Mouse (Mus musculus): ENCODE measurements at regions not wholly inside any gene's neighbourhood (a gene's known extent, or its start where the extent isn't known, plus 50 kb on each side); places are given as distances from the start of the nearest gene placed in this dataset.

DNA sequence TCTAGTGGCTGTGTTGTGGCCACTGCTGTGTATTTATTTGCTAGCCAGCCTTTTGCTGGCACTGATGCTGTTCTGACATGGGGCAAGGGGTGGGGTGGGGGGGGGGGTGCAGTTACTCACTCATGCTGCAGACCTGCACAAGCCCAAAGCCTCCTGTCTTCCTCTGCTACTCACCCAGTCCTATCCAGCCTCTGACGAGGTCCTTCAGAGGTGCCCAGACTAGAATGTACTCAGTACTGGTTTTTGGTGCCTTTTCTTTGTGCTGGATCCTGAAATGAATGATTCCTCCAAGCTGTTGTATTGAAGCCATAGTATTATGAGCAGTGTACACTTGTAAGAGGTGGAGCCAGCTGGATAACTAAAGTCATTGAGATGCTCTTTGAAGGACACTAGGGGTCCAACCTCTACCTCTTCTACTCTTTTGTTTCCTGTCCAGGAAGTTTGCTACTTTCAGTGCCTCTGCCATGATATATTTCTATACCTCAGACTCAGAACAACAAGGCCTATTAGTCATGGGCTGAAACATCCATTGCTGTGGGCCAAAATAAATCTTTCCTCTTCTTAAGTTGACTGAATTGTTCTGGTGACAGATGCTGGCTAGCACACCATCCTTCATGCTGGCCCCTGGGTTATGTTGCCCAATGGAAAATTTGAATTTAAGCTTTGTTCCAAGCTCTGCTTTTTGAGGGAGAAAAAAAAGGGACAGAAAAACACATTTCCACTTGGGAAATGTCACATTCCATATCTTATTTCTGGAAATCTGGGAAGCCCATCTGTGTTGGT, 128.1 kb upstream of the Gas1 start:
- no peaks in the 10 kb centered on the region for H3K36me3 ChIP-seq (ENCODE audit: insufficient read depth, low read length)
- no peak overlapping the region for H3K9ac ChIP-seq (ENCODE audit: low read depth, low read length)
- no peaks in the 10 kb centered on the region for H3K9me3 ChIP-seq (replicated peaks; ENCODE audit: low read length)
- peaks cover 3% of the 10 kb centered on the region; the same call in 1 of the 2 replicates for H3K4me1 ChIP-seq (replicated peaks; ENCODE audit: insufficient read depth, low read length)
- no peak overlapping the region for H3K4me3 ChIP-seq (replicated peaks; ENCODE audit: low read depth, low read length)
- DNase-seq (ENCODE audit: low spot score) (no peak), ATAC-seq (replicated peaks; ENCODE audit: low FRiP score, low read depth) (no peak)
- no peaks in the 10 kb centered on the region for H3K27me3 ChIP-seq (ENCODE audit: insufficient read depth, low read length)
- no peak overlapping the region for H3K27ac ChIP-seq
- no peak overlapping the region for H3K4me2 ChIP-seq (ENCODE audit: low read length)
- TF ChIP-seq CTCF (IDR thresholded peaks at IDR 0.05; ENCODE audit: low read depth): no peak
- 74% methylated on average over 1 of the region's 1 CpGs for WGBS

DNA sequence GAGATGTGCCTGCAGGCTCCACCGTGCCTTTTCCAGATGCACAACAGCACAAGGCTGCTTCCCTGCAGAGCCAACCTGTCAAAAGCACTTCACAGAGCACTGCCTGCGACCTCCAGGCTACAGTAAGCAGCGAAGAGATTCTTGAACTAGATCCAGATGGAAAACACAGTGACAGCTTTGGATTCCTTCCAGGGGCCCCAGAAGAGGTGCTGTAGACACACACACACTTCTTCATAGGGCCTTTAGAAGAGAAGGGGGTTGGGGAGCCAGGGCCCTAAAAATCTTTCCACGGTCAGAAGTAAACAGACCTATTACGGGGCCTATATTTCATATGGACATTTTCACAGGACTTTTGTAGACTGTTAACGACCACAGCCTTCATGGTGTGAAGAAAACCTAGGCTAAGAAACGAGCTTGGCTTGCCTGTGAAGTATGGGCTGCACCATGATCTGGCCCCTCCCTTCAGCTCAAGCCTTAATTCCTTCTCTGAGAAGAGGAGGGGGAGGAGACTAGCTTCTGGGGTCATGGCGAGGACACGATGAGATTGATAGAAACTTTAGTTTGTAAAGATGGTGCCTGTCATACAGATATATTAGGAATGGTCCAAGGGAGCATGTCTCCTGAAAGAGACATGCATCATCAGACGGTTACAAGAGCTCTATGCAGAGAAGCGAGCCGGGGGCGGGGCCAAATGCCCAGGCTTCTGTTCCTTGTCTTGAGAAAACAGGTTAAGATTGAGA, 131.1 kb upstream of the Gas1 start:
- peak; percentile 74; the same call in 1 of the 2 replicates for ATAC-seq (replicated peaks; ENCODE audit: low FRiP score, low read depth)
- peaks cover 3% of the 10 kb centered on the region; the same call in 1 of the 2 replicates for H3K4me1 ChIP-seq (replicated peaks; ENCODE audit: insufficient read depth, low read length)

DNA sequence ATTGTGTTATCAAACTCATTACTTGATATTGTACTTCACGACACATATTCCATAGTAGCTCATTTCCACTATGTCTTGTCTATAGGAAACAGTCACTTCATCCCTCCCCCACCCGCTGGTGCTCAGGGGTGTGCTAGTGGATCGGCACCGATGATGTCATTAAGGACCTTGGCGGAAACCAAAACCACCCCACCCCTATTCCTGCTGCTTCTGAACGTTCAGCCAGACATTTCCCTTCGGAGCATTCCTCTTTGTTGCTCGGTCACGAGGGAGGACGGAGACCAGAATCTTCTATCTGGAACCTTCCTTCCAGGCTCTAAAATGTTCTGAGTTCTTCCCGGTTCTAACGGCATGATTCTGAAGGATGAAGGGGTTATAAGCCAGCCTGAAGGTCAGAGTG, 132.3 kb upstream of the Gas1 start:
- TF ChIP-seq CTCF (IDR thresholded peaks at IDR 0.05; ENCODE audit: low read depth): no peak
- Histone ChIP-seq H3K36me3 (ENCODE audit: insufficient read depth, low read length) (no peaks in the 10 kb centered on the region), H3K9me3 (replicated peaks; ENCODE audit: low read length) (no peaks in the 10 kb centered on the region), H3K27me3 (ENCODE audit: insufficient read depth, low read length) (no peaks in the 10 kb centered on the region), H3K4me2 (ENCODE audit: low read length) (no peak overlapping the region), H3K27ac (no peak overlapping the region), H3K9ac (ENCODE audit: low read depth, low read length) (no peak overlapping the region), H3K4me3 (replicated peaks; ENCODE audit: low read depth, low read length) (no peak overlapping the region), H3K4me1 (replicated peaks; ENCODE audit: insufficient read depth, low read length) (peaks cover 3% of the 10 kb centered on the region; the same call in 1 of the 2 replicates)
- no peak for DNase-seq (ENCODE audit: low spot score)
- 89% methylated on average over 12 of the region's 12 CpGs for WGBS
- ATAC-seq (replicated peaks; ENCODE audit: low FRiP score, low read depth): no peak

More for the DNA sequence above, 131.1 kb upstream of the Gas1 start:
- no peaks in the 10 kb centered on the region for H3K36me3 ChIP-seq (ENCODE audit: insufficient read depth, low read length)
- H3K4me2 ChIP-seq (ENCODE audit: low read length): no peak overlapping the region
- H3K27me3 ChIP-seq (ENCODE audit: insufficient read depth, low read length): no peaks in the 10 kb centered on the region
- 31% methylated on average over 13 of the region's 13 CpGs for WGBS
- peak; percentile 89 for DNase-seq (ENCODE audit: low spot score)
- H3K9me3 ChIP-seq (replicated peaks; ENCODE audit: low read length): no peaks in the 10 kb centered on the region
- no peak overlapping the region for H3K9ac ChIP-seq (ENCODE audit: low read depth, low read length)
- peak overlapping the region; percentile 61; the same call in 1 of the 2 replicates for H3K27ac ChIP-seq
- no peak overlapping the region for H3K4me3 ChIP-seq (replicated peaks; ENCODE audit: low read depth, low read length)
- TF ChIP-seq CTCF (IDR thresholded peaks at IDR 0.05; ENCODE audit: low read depth): no peak

DNA sequence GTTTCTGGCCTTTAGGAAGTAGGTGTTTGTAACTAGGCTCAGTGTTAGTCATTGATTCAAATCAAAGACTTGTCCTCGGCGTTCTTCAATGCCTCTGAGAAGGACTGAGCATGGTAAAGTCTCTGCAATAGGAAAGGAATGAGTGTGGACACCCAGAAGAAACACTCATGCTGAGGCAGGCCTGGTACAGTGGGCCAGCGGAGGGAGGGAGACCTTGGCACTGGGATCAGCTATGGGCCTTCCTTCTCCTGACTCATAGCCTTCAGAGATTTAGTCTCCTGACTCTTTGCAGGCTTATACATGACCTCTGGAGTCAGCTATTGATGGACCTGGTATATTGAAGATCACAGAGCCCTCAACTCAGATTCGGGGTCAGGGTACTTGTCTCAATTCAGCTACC, 132.8 kb upstream of the Gas1 start:
- WGBS: 89% methylated on average over 4 of the region's 4 CpGs
- H3K9ac ChIP-seq (ENCODE audit: low read depth, low read length): no peak overlapping the region
- peaks cover 3% of the 10 kb centered on the region; the same call in 1 of the 2 replicates for H3K4me1 ChIP-seq (replicated peaks; ENCODE audit: insufficient read depth, low read length)
- H3K9me3 ChIP-seq (replicated peaks; ENCODE audit: low read length): no peaks in the 10 kb centered on the region
- no peak overlapping the region for H3K27ac ChIP-seq
- no peak overlapping the region for H3K4me3 ChIP-seq (replicated peaks; ENCODE audit: low read depth, low read length)
- H3K4me2 ChIP-seq (ENCODE audit: low read length): no peak overlapping the region
- ATAC-seq (replicated peaks; ENCODE audit: low FRiP score, low read depth) (no peak), DNase-seq (ENCODE audit: low spot score) (no peak)
- H3K27me3 ChIP-seq (ENCODE audit: insufficient read depth, low read length): no peaks in the 10 kb centered on the region
- no peaks in the 10 kb centered on the region for H3K36me3 ChIP-seq (ENCODE audit: insufficient read depth, low read length)
- TF ChIP-seq CTCF (IDR thresholded peaks at IDR 0.05; ENCODE audit: low read depth): no peak

DNA sequence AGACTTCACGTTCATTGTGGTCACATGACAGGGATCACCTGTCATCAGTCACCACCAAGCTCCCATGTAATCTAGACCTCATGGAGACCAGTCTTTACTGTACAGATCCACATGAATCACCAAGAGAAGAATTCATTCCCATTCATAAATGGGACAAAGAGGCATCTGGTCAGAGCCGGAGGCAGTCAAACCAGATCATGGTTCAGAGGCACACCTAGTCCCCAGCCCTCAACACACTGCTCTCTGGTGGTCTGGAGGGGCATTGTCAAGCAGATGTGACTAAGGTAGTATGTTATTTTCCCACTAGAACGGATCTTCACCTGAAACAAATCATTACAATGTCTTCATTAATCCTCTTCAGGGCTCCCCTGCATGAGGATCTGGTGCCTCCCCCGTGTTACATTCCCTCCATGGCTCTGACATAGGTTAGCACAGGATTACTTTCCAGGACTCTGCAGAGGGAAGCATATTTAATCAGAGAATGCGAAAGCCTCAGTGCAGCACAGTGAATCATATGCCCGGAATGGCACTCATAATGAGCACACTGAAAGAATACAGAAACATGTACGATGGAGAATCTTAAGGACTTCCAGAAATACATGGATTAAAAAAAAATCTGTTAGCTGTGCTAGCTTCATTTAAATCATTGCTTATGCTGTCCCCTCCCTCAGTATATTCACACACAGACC, 135.4 kb upstream of the Gas1 start:
- Histone ChIP-seq H3K36me3 (ENCODE audit: insufficient read depth, low read length) (no peaks in the 10 kb centered on the region), H3K9me3 (replicated peaks; ENCODE audit: low read length) (no peaks in the 10 kb centered on the region), H3K27me3 (ENCODE audit: insufficient read depth, low read length) (no peaks in the 10 kb centered on the region), H3K4me3 (replicated peaks; ENCODE audit: low read depth, low read length) (no peak overlapping the region), H3K9ac (ENCODE audit: low read depth, low read length) (no peak overlapping the region), H3K27ac (no peak overlapping the region), H3K4me2 (ENCODE audit: low read length) (no peak overlapping the region), H3K4me1 (replicated peaks; ENCODE audit: insufficient read depth, low read length) (peaks cover 3% of the 10 kb centered on the region; the same call in 1 of the 2 replicates)
- TF ChIP-seq CTCF (IDR thresholded peaks at IDR 0.05; ENCODE audit: low read depth): peak; percentile 53; the same call in 1 of the 2 replicates
- DNase-seq (ENCODE audit: low spot score): peak; percentile 37
- 67% methylated on average over 7 of the region's 7 CpGs for WGBS
- ATAC-seq (replicated peaks; ENCODE audit: low FRiP score, low read depth): no peak

DNA sequence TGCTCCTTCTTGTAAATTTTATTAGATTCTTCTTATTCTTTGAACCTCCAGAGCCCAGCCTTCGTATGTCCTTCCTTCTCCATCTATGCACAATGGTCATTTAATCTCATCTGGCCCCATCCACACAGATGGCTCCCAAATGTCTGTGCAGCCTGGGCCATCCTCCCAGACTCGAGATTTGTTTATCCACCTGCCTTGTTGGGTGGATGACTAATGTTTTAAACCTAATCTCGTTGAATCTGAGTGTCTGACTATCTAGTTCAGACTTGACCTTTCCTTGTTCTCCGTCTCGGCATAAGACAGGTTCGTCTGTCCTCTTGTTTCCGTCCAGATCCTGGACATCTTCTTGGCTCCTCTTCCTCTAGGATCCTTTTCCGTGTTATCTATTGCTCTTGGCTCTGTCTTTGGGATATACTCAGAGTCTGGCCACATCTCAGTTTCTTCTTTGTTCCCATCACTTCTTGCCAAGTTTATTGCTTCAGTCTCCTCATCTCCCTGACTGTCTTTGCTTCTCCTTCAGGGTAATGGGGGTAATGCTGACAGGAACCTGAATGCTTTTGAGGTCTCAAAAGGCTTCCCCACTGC, 141.4 kb upstream of the Gas1 start:
- no peak for ATAC-seq (replicated peaks; ENCODE audit: low FRiP score, low read depth)

More for the DNA sequence above, 141.4 kb upstream of the Gas1 start:
- 49% methylated on average over 8 of the region's 8 CpGs for WGBS
- H3K4me3 ChIP-seq (replicated peaks; ENCODE audit: low read depth, low read length): no peak overlapping the region
- no peak overlapping the region for H3K4me2 ChIP-seq (ENCODE audit: low read length)
- H3K27ac ChIP-seq: no peak overlapping the region
- no peaks in the 10 kb centered on the region for H3K9me3 ChIP-seq (replicated peaks; ENCODE audit: low read length)
- no peaks in the 10 kb centered on the region for H3K36me3 ChIP-seq (ENCODE audit: insufficient read depth, low read length)
- DNase-seq (ENCODE audit: low spot score): no peak
- H3K4me1 ChIP-seq (replicated peaks; ENCODE audit: insufficient read depth, low read length): no peaks in the 10 kb centered on the region
- TF ChIP-seq CTCF (IDR thresholded peaks at IDR 0.05; ENCODE audit: low read depth): no peak
- no peak overlapping the region for H3K9ac ChIP-seq (ENCODE audit: low read depth, low read length)
- no peaks in the 10 kb centered on the region for H3K27me3 ChIP-seq (ENCODE audit: insufficient read depth, low read length)

Measured in kidney, postnatal 0 days (tissue).